Mouse (Mus musculus) intestine, postnatal 0 days (tissue): ENCODE data around the gene Brd3. TPM values are rescaled to one million over a fixed set of nuclear protein-coding genes. Genes with fewer than 3 reads are reported as not detected.
"Not testable (repeated sequence)": the region's sequence is repeated elsewhere in the genome, so short reads cannot be mapped to it uniquely, and the experiment has no call there.

Experiments used
- ATAC-seq: fragments of 200-750 bp; cut with Nextera tagmentation; 2 replicates; pipeline ENCODE4 v1.8.0; 2017; ENCODE audit warnings: mild to moderate bottlenecking, moderate TSS enrichment, moderate library complexity
- H3K27ac ChIP-seq: fragments of 300-500 bp; sonication (generic); 2 replicates; pipeline ENCODE4 v1.5.1; 2014; ENCODE audit warnings: mild to moderate bottlenecking, low read depth, low read length, moderate library complexity
- H3K27me3 ChIP-seq: fragments of 300-500 bp; sonication (generic); replicated peaks from 2 replicates; pipeline ENCODE4 v1.6.1; 2014; ENCODE audit warnings: low read length, mixed read lengths; ENCODE audit not compliant: control insufficient read depth, insufficient read depth
- H3K36me3 ChIP-seq: fragments of 300-500 bp; sonication (generic); 2 replicates; pipeline ENCODE4 v1.6.1; 2014; ENCODE audit warnings: mild to moderate bottlenecking, moderate library complexity; ENCODE audit not compliant: control insufficient read depth, insufficient read depth
- H3K4me1 ChIP-seq: fragments of 300-500 bp; sonication (generic); replicated peaks from 2 replicates; pipeline ENCODE4 v1.6.1; 2014; ENCODE audit warnings: antibody characterized with exemption, low read length, mixed read lengths; ENCODE audit not compliant: control insufficient read depth, insufficient read depth
- H3K4me2 ChIP-seq: fragments of 300-500 bp; sonication (generic); replicated peaks from 2 replicates; pipeline ENCODE4 v1.6.1; 2014; ENCODE audit warnings: low read depth, mild to moderate bottlenecking, moderate library complexity
- H3K4me3 ChIP-seq: fragments of 300-500 bp; sonication (generic); 2 replicates; pipeline ENCODE4 v1.5.1; 2014; ENCODE audit warnings: low read depth, low read length
- H3K9ac ChIP-seq: fragments of 300-500 bp; sonication (generic); 2 replicates; pipeline ENCODE4 v1.6.1; 2014; ENCODE audit warnings: mild to moderate bottlenecking, low read depth, low read length
- H3K9me3 ChIP-seq: fragments of 300-500 bp; sonication (generic); 2 replicates; pipeline ENCODE4 v1.6.1; 2016; ENCODE audit warnings: mixed run types; ENCODE audit not compliant: control insufficient read depth
- CTCF ChIP-seq: sonication (generic); IDR thresholded peaks from 2 replicates; pipeline ENCODE4 v1.5.1; 2016; ENCODE audit warnings: low read depth, mild to moderate bottlenecking, control low read depth, antibody characterized with exemption, moderate library complexity
- WGBS: fragments of 180-500 bp; shearing (Covaris S2); extraction: QIAGEN DNeasy Blood & Tissue Kit; methylation state at CpG from one replicate; pipeline ENCODE4 v1.1.7; 2014; 5-methylcytosine and 5-hydroxymethylcytosine counted together
- polyA plus RNA-seq: library from polyadenylated mRNA; unstranded; fragments of >200 nt; fragmentation: Nextera tagmentation; extraction: Ambion mirVana; gene quantifications from 2 replicates; pipeline ENCODE4 v1.2.1, GENCODE M21; 2015

The Brd3 gene
- polyA plus RNA-seq, 1 experiment from 2014 or later = 49.8 TPM

- TF ChIP-seq CTCF = no peak
- Histone ChIP-seq H3K27me3 (no peaks in the 10 kb centered on the region), H3K9ac (peak overlapping the region; percentile 46), H3K4me2 (peak overlapping the region; percentile 53), H3K4me3 (peak overlapping the region; percentile 18), H3K36me3 (peaks cover 15% of the 10 kb centered on the region), H3K4me1 (0 out of 2 replicates have a peak, but pooled peaks cover 5% of the 10 kb centered on the region), H3K9me3 (no peaks in the 10 kb centered on the region), H3K27ac (peak overlapping the region; percentile 70)
- ATAC-seq = peak; percentile 99
- under 1% methylated on average over 46 of the region's 46 CpGs for WGBS
These were observed 32.5 kb upstream of the Brd3 start for GRCm38 (mm10) chr2:27539772-27540514.

GRCm38 (mm10) chr2:27539336-27539735, 31.9 kb upstream of the Brd3 start:
- no peak overlapping the region for H3K4me2 ChIP-seq
- no peak for TF ChIP-seq CTCF
- no peak for ATAC-seq
- 15% methylated on average over 5 of the region's 5 CpGs for WGBS
- H3K27me3 ChIP-seq = no peaks in the 10 kb centered on the region
- 0 out of 2 replicates have a peak, but pooled peaks cover 5% of the 10 kb centered on the region for H3K4me1 ChIP-seq
- no peak overlapping the region for H3K9ac ChIP-seq
- no peaks in the 10 kb centered on the region for H3K9me3 ChIP-seq
- peaks cover 21% of the 10 kb centered on the region for H3K36me3 ChIP-seq
- no peak overlapping the region for H3K4me3 ChIP-seq
- no peak overlapping the region for H3K27ac ChIP-seq

GRCm38 (mm10) chr2:27538455-27539330, 31.2 kb upstream of the Brd3 start:
- not testable (repeated sequence) for H3K4me3 ChIP-seq, H3K27ac ChIP-seq, H3K27me3 ChIP-seq, H3K9me3 ChIP-seq, ATAC-seq, H3K4me1 ChIP-seq, H3K4me2 ChIP-seq, H3K9ac ChIP-seq
- 0 out of 2 replicates have a peak, but pooled peaks have one; percentile 10 for TF ChIP-seq CTCF
- 66% methylated on average over 5 of the region's 5 CpGs for WGBS
- peaks cover 28% of the 10 kb centered on the region for H3K36me3 ChIP-seq

- Histone ChIP-seq H3K4me1 (no peaks in the 10 kb centered on the region; the same call in 1 of the 2 replicates), H3K27ac (no peak overlapping the region), H3K9ac (no peak overlapping the region), H3K4me2 (no peak overlapping the region), H3K9me3 (no peaks in the 10 kb centered on the region), H3K4me3 (no peak overlapping the region), H3K36me3 (peaks cover 45% of the 10 kb centered on the region), H3K27me3 (no peaks in the 10 kb centered on the region)
- no peak for ATAC-seq
- WGBS = 93% methylated on average over 3 of the region's 3 CpGs
- peak; percentile 64 for TF ChIP-seq CTCF
These were observed 10.8 kb upstream of the Brd3 start for GRCm38 (mm10) chr2:27518283-27518682.

GRCm38 (mm10) chr2:27516289-27516688, 8.8 kb upstream of the Brd3 start:
- TF ChIP-seq CTCF = no peak
- H3K27ac ChIP-seq = no peak overlapping the region
- no peak for ATAC-seq
- no peaks in the 10 kb centered on the region for H3K9me3 ChIP-seq
- H3K36me3 ChIP-seq = peaks cover 27% of the 10 kb centered on the region
- 4% methylated on average over 1 of the region's 1 CpGs for WGBS
- peak overlapping the region; percentile 86; the same call in 1 of the 2 replicates for H3K9ac ChIP-seq
- peak overlapping the region; percentile 80 for H3K4me3 ChIP-seq
- H3K4me2 ChIP-seq = peak overlapping the region; percentile 95
- no peaks in the 10 kb centered on the region for H3K27me3 ChIP-seq
- H3K4me1 ChIP-seq = no peaks in the 10 kb centered on the region; the same call in 1 of the 2 replicates
